Mouse (Mus musculus) CH12F3 (cell line): Measurements from ENCODE around the gene Nupl2.

Experiments used
- in situ Hi-C: fragments of 300-500 bp; cut with MboI; formaldehyde crosslinking; loops from 2 replicates; pipeline ENCODE4 v1.14.3; 2020; ENCODE audit warnings: low sequenced_read_pairs

Nupl2 gene

GRCm38 (mm10) chr5:24207965-24208364 lies 43.2 kb downstream of the Nupl2 start:
- in situ Hi-C loops = no loop called here

DNA sequence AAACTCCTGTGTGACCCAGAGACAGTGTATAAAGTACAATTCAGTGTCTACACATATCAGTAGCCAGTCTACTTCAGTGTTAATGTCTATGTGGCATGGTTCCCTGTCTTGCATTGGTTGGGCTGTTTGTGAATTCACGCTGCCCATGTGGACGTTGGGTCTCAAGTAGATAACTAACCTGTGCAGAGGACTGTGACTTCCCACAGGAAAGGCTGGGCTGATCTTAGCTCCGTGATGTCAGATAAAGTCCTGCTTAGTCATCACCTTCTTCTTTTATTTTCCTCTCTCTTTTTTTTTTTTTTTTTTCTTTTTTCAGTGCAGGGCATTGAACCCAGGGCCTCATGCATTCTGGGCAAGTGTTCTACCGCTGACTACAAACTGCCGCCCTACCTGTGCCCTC lies 43.7 kb downstream of the Nupl2 start:
- in situ Hi-C loops = no loop called here

DNA sequence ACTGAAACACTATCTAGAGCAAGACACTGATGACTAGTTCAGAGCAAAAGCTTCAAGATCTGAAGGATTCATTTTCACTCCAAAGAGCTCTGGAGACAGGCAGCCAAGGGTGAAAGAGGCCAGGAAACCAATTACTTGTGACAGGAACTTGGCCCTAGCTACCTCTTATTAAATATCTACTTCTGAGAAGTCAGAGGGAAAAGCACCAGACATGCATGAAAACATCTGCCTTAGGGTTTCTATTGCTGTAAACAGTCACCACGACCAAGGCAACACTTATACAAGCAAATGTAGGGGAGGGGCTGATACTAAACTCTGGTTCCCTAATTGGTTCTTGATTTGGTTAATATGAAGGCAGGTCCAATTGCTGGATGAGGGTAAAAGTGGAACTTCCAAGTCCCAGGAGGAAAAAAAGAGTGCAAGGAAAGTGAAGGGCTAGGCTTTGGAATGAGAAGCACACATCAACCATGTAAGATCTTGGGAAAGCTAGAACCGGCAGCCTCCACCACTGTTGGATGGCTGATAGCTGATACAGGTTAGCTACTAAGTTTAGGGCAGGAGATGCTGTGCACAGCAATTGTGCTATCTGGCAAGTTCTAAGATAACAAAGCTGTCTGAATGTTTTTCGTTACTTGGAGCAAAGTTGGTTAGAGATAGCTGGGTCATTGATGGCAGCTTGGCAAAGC lies 49.2 kb downstream of the Nupl2 start:
- in situ Hi-C loops = no loop called here

DNA sequence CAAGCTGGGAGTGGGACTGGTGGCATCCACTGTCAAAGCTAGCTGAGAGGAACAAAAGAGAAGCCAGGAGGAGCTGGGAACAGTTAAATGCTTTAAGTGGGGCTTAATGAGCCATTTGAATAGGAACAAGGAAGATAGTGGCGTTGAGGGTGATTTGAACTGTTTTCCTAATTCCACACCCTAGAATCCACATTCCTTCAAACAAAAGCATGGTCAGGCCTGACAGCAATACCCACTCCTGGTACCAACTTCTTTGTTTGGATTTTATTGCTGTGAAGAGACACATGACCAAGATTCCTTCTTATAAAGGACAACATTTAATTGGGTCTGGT lies 49.8 kb downstream of the Nupl2 start:
- in situ Hi-C loops = no loop called here

- in situ Hi-C loops = no loop called here
Measured at GRCm38 (mm10) chr5:24214900-24215299, 50.1 kb downstream of the Nupl2 start.
